Mouse (Mus musculus) limb, embryonic 10.5 days (tissue): ENCODE results near the gene Nxpe3. TPM values are rescaled to one million over a fixed set of nuclear protein-coding genes. Genes with fewer than 3 reads are reported as not detected.
A peak's percentile ranks its signal among the peaks of the same experiment; 100 is the strongest.

Source experiments
- DNase-seq: peaks from one replicate; pipeline ENCODE4 v3.0.0-alpha.2; 2017; ENCODE audit warnings: low spot score
- H3K27ac ChIP-seq: fragments of 300-500 bp; sonication (generic); 2 replicates; pipeline ENCODE4 v1.5.1; 2016; ENCODE audit warnings: mild to moderate bottlenecking
- H3K27me3 ChIP-seq: fragments of 300-500 bp; sonication (generic); 2 replicates; pipeline ENCODE4 v1.6.1; 2016; ENCODE audit warnings: low read depth, mild to moderate bottlenecking; ENCODE audit not compliant: poor library complexity, severe bottlenecking
- H3K36me3 ChIP-seq: fragments of 300-500 bp; sonication (generic); 2 replicates; pipeline ENCODE4 v1.6.1; 2016; ENCODE audit warnings: mild to moderate bottlenecking, moderate library complexity
- H3K4me1 ChIP-seq: fragments of 300-500 bp; sonication (generic); 2 replicates; pipeline ENCODE4 v1.6.1; 2016
- H3K4me3 ChIP-seq: fragments of 300-500 bp; sonication (generic); 2 replicates; pipeline ENCODE4 v1.5.1; 2016; ENCODE audit warnings: mild to moderate bottlenecking, moderate library complexity
- H3K9me3 ChIP-seq: fragments of 300-500 bp; sonication (generic); replicated peaks from 2 replicates; pipeline ENCODE4 v1.6.1; 2016; ENCODE audit warnings: mild to moderate bottlenecking
- WGBS: fragments of 180-500 bp; shearing (Covaris S2); methylation state at CpG from one replicate; pipeline ENCODE4 v1.1.7; 2016; 5-methylcytosine and 5-hydroxymethylcytosine counted together
- polyA plus RNA-seq: library from polyadenylated mRNA; unstranded; fragments of >200 nt; fragmentation: Nextera tagmentation; extraction: Ambion mirVana; gene quantifications from 2 replicates; pipeline ENCODE4 v1.2.1, GENCODE M21; 2016

Gene Nxpe3
- polyA plus RNA-seq, result 0.55 and 0.82 TPM in 2 replicates

DNA sequence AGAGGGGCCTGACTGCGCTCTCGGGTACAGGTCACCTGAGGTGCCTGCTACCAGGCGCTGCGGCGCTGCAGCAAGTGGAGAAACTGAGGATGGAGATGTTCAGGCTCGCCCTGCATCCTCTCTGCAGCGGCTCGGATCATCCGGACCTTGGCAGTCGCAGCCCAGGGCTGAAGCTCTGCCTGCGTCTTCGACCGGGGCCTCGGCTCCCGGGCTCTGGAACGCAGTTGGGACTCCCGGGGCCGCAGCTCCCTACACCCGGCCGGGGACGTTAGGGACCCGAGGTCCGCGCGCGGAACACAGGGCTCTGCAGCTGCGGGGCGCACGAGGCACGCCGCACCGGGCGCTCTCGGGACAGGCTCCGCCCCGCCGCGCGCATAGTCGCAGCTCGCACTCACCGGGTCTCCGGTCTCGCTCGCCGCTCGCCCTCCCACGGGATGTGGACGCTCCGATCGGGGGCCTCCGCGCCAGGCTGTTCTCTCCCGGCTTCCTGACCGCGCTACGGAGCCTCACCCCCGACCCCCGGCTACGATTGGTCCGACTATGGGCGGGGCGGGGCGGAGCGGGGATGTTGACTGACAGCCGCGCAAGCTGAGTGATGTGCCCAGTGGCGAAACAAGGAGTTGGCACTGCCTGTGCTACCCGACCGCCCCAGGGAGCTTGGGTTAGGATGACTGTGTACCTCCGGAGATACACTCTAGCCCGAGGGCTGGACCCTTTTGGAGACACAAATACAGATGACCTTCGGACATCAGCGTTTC lies at the start of gene Nxpe3:
Nxpe3 (minus strand) TSS at position 393 of the 758 bp plus-strand sequence.
- H3K27ac ChIP-seq, result peak within 1 kb of the TSS; percentile 87

GRCm38 (mm10) chr16:55940781-55941180 lies 45.7 kb upstream of the Nxpe3 start:
- no peaks in the 10 kb centered on the region for H3K36me3 ChIP-seq
- no peak overlapping the region for H3K27ac ChIP-seq
- H3K4me1 ChIP-seq, result peaks cover 7% of the 10 kb centered on the region; the same call in 1 of the 2 replicates
- no peak overlapping the region for H3K4me3 ChIP-seq
- 89% methylated on average over 4 of the region's 4 CpGs for WGBS
- DNase-seq, result no peak
- H3K27me3 ChIP-seq, result no peaks in the 10 kb centered on the region
- H3K9me3 ChIP-seq, result no peaks in the 10 kb centered on the region

More for the DNA sequence above, at the start of gene Nxpe3:
- Histone ChIP-seq H3K9me3 (no peaks in the 10 kb centered on the region), H3K36me3 (peaks cover 6% of the 10 kb centered on the region), H3K27me3 (no peaks in the 10 kb centered on the region), H3K4me3 (peak within 1 kb of the TSS; percentile 74), H3K4me1 (peaks cover 11% of the 10 kb centered on the region)
- under 1% methylated on average over 74 of the region's 74 CpGs for WGBS
- peak; percentile 93 for DNase-seq

- Histone ChIP-seq H3K27me3 (no peaks in the 10 kb centered on the region), H3K4me3 (no peak overlapping the region), H3K27ac (no peak overlapping the region), H3K9me3 (no peaks in the 10 kb centered on the region), H3K36me3 (no peaks in the 10 kb centered on the region), H3K4me1 (peaks cover 7% of the 10 kb centered on the region; the same call in 1 of the 2 replicates)
- DNase-seq, result no peak
- WGBS, result 86% methylated on average over 6 of the region's 6 CpGs
Observed at GRCm38 (mm10) chr16:55939703-55940102, 44.6 kb upstream of the Nxpe3 start.

DNA sequence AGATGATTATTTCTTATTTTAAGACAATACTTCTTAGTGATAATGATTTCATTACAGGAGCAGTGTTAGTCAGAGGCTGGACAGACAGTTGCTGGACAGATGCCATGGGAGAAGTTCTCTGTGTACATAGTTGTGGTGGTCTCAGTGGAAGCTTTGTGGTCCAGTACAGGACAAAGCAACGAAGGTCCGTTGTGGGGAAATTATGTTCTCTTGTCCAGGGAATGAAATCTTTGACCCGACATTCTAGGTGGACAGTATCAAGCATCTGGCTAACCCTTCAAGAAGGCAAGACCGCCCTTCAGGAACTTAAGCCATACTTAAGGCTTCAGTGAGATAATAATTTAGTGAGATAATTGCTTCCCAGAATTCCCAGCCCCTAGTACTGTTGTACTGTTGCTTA lies 43.7 kb upstream of the Nxpe3 start:
- no peak for DNase-seq
- H3K9me3 ChIP-seq, result no peaks in the 10 kb centered on the region
- no peaks in the 10 kb centered on the region for H3K27me3 ChIP-seq
- peaks cover 3% of the 10 kb centered on the region; the same call in 1 of the 2 replicates for H3K4me1 ChIP-seq
- no peak overlapping the region for H3K27ac ChIP-seq
- H3K36me3 ChIP-seq, result no peaks in the 10 kb centered on the region
- WGBS, result 86% methylated on average over 4 of the region's 4 CpGs
- no peak overlapping the region for H3K4me3 ChIP-seq

- H3K36me3 ChIP-seq, result peaks cover 16% of the 10 kb centered on the region
- no peaks in the 10 kb centered on the region for H3K9me3 ChIP-seq
- peak within 1 kb of the TSS; percentile 92 for H3K27ac ChIP-seq
- peak; percentile 85 for DNase-seq
- peak within 1 kb of the TSS; percentile 79 for H3K4me3 ChIP-seq
- under 1% methylated on average over 24 of the region's 24 CpGs for WGBS
- no peaks in the 10 kb centered on the region for H3K4me1 ChIP-seq
- H3K27me3 ChIP-seq, result no peaks in the 10 kb centered on the region
Observed at GRCm38 (mm10) chr16:55934453-55935037, 39.5 kb upstream of the Nxpe3 start, which contains the start of gene Cep97. TSS of gene Cep97 (minus strand) at chr16:55934855.

- 1% methylated on average over 32 of the region's 32 CpGs for WGBS
- H3K27me3 ChIP-seq, result no peaks in the 10 kb centered on the region
- peak overlapping the region; percentile 92 for H3K27ac ChIP-seq
- peak overlapping the region; percentile 79 for H3K4me3 ChIP-seq
- DNase-seq, result peak; percentile 77
- H3K9me3 ChIP-seq, result no peaks in the 10 kb centered on the region
- peaks cover 24% of the 10 kb centered on the region for H3K36me3 ChIP-seq
- H3K4me1 ChIP-seq, result no peaks in the 10 kb centered on the region
Observed at GRCm38 (mm10) chr16:55933681-55934343, 38.7 kb upstream of the Nxpe3 start.

DNA sequence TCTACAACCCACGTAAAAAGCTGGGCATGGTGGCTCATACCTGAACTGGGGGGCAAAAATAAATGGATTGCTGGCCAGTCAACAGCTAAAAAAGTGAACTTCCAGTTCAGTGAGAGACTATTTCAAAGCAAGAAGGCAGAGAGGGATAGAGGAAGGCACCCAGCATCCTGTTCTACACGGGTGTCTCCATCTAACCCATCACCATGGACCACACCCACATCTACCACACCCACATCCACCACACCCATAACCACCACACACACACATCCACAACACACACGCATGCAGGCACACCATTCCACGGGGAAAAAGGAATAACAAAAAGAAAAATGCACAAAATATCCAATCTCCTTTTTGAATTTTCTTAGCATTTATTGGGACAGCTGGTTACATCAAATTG lies 28.9 kb upstream of the Nxpe3 start:
- no peaks in the 10 kb centered on the region for H3K9me3 ChIP-seq
- H3K4me1 ChIP-seq, result no peaks in the 10 kb centered on the region
- no peaks in the 10 kb centered on the region for H3K27me3 ChIP-seq
- no peak overlapping the region for H3K27ac ChIP-seq
- H3K36me3 ChIP-seq, result peaks cover 89% of the 10 kb centered on the region
- no peak for DNase-seq
- WGBS, result 94% methylated on average over 4 of the region's 4 CpGs
- no peak overlapping the region for H3K4me3 ChIP-seq

GRCm38 (mm10) chr16:55922079-55922478 lies 27.0 kb upstream of the Nxpe3 start:
- H3K9me3 ChIP-seq, result no peaks in the 10 kb centered on the region
- no peaks in the 10 kb centered on the region for H3K4me1 ChIP-seq
- H3K27me3 ChIP-seq, result no peaks in the 10 kb centered on the region
- no peak for DNase-seq
- H3K27ac ChIP-seq, result no peak overlapping the region
- 95% methylated on average over 10 of the region's 10 CpGs for WGBS
- no peak overlapping the region for H3K4me3 ChIP-seq
- peaks cover 90% of the 10 kb centered on the region for H3K36me3 ChIP-seq

GRCm38 (mm10) chr16:55914716-55915115 lies 19.6 kb upstream of the Nxpe3 start:
- Histone ChIP-seq H3K36me3 (peaks cover 98% of the 10 kb centered on the region), H3K9me3 (no peaks in the 10 kb centered on the region), H3K4me1 (no peaks in the 10 kb centered on the region), H3K27ac (no peak overlapping the region), H3K27me3 (no peaks in the 10 kb centered on the region), H3K4me3 (no peak overlapping the region)
- WGBS, result 99% methylated on average over 7 of the region's 7 CpGs
- DNase-seq, result no peak

- 92% methylated on average over 10 of the region's 10 CpGs for WGBS
- H3K36me3 ChIP-seq, result peaks cover 97% of the 10 kb centered on the region
Observed at GRCm38 (mm10) chr16:55910208-55910793, 15.2 kb upstream of the Nxpe3 start.

GRCm38 (mm10) chr16:55906928-55907679 lies 12.0 kb upstream of the Nxpe3 start:
- DNase-seq, result no peak
- H3K4me3 ChIP-seq, result no peak overlapping the region
- H3K27ac ChIP-seq, result no peak overlapping the region
- H3K9me3 ChIP-seq, result no peaks in the 10 kb centered on the region
- H3K4me1 ChIP-seq, result no peaks in the 10 kb centered on the region
- H3K27me3 ChIP-seq, result no peaks in the 10 kb centered on the region
- 94% methylated on average over 5 of the region's 5 CpGs for WGBS
- H3K36me3 ChIP-seq, result peaks cover 87% of the 10 kb centered on the region

More at GRCm38 (mm10) chr16:55910208-55910793, 15.2 kb upstream of the Nxpe3 start:
- DNase-seq, result no peak
- Histone ChIP-seq H3K9me3 (no peaks in the 10 kb centered on the region), H3K4me3 (no peak overlapping the region), H3K27me3 (no peaks in the 10 kb centered on the region), H3K4me1 (no peaks in the 10 kb centered on the region), H3K27ac (no peak overlapping the region)

GRCm38 (mm10) chr16:55905370-55905769 lies 10.3 kb upstream of the Nxpe3 start:
- Histone ChIP-seq H3K27me3 (no peaks in the 10 kb centered on the region), H3K4me3 (no peak overlapping the region), H3K36me3 (peaks cover 77% of the 10 kb centered on the region), H3K9me3 (no peaks in the 10 kb centered on the region), H3K27ac (no peak overlapping the region), H3K4me1 (no peaks in the 10 kb centered on the region)
- WGBS, result 95% methylated on average over 25 of the region's 25 CpGs
- no peak for DNase-seq
